Mouse (Mus musculus): Measurements from ENCODE around the gene Sgsm3.

Sgsm3 gene

GRCm38 (mm10) chr15:81027378-81028173 is 50.0 kb downstream of the Sgsm3 start:
- DNase-seq (ENCODE audit: low spot score): no peak

GRCm38 (mm10) chr15:81030891-81031425 is 53.4 kb downstream of the Sgsm3 start:
- no peak for DNase-seq (ENCODE audit: low spot score)

GRCm38 (mm10) chr15:81031611-81032010 is 54.0 kb downstream of the Sgsm3 start:
- DNase-seq (ENCODE audit: low spot score): no peak

DNA sequence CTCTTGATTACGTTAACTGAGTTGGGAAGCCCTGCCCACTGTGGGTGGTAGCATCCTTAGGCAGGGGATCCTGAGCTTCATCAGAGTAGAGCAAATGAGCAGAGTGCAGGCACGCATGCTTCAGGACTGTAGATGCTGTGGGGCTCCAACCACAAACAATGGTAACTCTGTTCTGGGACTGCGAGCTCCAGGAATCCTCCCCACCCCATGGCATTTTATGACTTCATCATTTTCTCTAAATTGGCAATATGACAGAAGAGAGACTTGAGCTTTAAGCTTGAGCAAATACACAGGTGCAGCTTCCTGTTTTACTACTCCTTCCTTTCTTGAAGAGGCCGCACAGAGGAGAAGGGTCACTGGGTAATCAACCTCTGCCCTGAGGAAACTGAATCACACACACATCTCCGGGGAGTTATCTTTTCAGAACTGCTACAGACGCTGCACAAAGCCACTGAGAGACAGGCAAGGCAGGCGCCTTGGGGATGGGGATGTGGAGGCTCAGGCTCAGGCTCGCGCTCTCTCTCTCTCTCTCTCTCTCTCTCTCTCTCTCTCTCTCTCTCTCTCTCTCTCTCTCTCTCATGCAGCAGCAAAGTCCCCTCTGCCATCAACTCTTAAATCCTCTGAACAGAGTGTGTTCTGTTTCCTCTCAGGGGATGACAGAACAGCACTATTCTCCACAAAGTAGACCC is 55.5 kb downstream of the Sgsm3 start:
- DNase-seq (ENCODE audit: low spot score): no peak

- DNase-seq (ENCODE audit: low spot score): no peak
These were observed 56.6 kb downstream of the Sgsm3 start for GRCm38 (mm10) chr15:81034119-81034518.

DNA sequence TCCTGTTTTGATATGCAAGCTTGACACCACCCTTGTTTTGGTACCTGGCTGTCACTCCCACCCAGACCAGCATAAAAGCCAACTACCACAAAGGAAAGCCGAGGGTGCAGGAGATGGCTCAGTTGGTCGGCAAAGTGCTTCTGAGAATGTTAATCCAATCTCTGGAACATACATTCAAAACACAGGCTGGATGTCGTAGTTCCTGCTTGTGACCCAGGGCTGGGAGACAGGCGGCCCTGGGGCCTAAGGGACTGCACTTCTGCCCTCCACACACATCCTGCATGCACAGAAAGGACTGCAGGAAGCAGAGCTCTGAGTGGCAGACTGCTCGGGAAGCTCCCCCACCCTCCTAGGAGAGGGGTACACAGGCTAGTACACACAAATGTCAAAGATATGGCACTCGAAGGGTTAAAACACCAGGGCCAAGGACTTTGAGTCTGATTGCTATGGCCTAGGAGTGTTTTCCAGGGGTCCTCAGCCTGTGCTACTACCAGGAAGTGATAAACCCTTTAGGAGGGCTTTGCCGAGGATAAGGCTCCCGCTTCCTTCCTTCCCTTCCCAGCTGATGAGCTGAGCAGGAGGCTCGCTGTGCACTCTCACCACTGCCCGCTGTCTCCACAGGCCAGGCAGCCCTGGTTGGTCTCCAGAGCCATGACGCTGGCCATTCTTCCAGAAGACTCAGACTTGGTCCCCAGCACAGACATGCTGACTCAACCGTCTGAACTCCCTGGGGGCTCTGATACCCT is 58.0 kb downstream of the Sgsm3 start:
- no peak for DNase-seq (ENCODE audit: low spot score)

DNA sequence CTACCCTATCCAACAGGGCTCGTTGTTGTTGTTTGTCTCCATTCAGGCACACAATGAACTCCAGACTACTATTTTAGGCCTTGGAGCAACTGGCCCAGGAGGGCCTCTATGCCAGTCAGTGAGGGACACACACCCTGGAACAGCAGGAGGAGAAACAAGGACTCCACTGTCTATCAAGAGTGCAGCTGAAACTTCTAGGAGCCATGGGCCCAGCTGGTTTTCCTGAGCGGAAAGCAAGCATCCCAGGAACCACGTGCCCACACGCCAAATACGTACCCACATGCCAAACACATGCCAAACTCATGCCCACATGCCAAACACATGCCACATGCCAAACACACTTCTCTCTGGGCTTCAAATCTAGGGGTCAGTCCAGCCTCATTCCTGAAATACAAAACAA is 60.9 kb downstream of the Sgsm3 start:
- no peak for DNase-seq (ENCODE audit: low spot score)

DNA sequence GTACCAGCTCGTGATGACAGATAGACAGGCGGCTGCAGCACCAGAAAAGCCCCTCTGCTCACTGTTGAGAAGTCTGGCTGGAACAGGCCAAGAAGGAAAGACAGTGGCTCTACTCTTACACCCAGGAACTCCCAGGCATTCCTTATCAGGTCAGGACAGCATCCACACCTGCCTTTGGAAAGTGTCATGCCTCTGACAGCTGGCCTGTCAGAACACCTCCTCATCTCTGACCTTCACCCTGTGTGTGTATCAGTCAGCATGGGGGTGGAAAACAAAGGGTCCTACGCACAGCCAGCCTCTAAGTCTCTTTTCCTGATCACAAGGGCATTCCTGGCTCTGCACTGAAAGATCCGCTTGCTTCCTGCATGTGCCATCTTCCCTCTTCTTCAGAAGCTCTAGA is 64.2 kb downstream of the Sgsm3 start:
- no peak for DNase-seq (ENCODE audit: low spot score)

- DNase-seq (ENCODE audit: low spot score): no peak
These were observed 64.8 kb downstream of the Sgsm3 start for GRCm38 (mm10) chr15:81042276-81042931.

DNA sequence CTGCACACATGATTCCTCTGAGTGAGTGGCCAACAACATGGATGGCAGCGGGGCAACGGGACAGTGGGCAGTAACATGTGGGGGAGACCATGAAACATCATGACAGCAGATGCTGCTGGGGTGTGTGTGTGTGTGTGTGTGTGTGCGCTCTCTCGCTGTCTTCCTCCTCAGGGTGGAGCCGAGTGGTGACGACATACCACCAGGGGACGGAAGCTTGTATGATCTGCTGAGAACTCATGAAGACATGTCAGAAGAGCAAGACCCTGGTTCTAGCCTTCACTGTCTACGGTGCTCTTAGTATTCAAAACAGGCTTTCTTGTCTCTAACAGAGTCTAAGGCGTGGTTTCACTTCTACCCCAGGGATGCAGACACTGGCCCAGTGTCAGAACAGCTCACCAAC is 66.9 kb downstream of the Sgsm3 start:
- DNase-seq (ENCODE audit: low spot score): no peak

GRCm38 (mm10) chr15:81045336-81045735 is 67.8 kb downstream of the Sgsm3 start:
- no peak for DNase-seq (ENCODE audit: low spot score)

- no peak for DNase-seq (ENCODE audit: low spot score)
These were observed 68.5 kb downstream of the Sgsm3 start for GRCm38 (mm10) chr15:81046061-81046460.

GRCm38 (mm10) chr15:81047497-81047896 is 69.9 kb downstream of the Sgsm3 start:
- DNase-seq (ENCODE audit: low spot score): no peak

DNA sequence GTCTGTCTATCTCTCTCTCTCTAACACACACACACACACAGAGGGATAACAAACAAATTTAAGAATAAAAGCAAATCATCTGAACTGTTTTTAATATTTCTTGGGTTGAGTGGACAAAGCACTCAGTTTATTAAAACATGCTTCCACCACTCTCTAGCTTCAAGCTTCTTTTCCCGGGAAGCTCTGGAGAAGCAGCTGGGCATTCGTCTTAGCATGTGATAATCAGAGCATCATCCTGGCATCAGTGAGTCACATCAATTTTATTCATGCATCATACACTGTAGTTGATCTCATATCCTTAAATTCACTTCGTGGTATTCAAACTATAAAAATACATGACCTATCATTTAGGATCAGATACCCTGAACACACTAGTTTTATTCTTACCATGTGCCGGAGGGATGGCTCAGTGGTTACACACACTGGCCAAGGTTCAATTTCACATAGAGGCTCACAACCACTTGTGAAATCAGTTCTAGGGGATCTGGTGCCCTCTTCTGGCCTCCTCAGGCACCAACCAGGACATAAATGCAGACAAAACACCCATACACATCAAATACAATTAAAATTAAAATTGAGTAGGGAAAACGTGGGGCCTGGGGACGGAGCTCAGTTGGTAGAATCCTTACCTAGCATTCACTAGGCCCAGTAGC is 72.0 kb downstream of the Sgsm3 start:
- no peak for DNase-seq (ENCODE audit: low spot score)

GRCm38 (mm10) chr15:81050488-81050887 is 72.9 kb downstream of the Sgsm3 start:
- DNase-seq (ENCODE audit: low spot score): no peak

- no peak for DNase-seq (ENCODE audit: low spot score)
These were observed 74.9 kb downstream of the Sgsm3 start for GRCm38 (mm10) chr15:81052491-81052890.

- DNase-seq (ENCODE audit: low spot score): no peak
These were observed 77.9 kb downstream of the Sgsm3 start for GRCm38 (mm10) chr15:81055488-81055887.

DNA sequence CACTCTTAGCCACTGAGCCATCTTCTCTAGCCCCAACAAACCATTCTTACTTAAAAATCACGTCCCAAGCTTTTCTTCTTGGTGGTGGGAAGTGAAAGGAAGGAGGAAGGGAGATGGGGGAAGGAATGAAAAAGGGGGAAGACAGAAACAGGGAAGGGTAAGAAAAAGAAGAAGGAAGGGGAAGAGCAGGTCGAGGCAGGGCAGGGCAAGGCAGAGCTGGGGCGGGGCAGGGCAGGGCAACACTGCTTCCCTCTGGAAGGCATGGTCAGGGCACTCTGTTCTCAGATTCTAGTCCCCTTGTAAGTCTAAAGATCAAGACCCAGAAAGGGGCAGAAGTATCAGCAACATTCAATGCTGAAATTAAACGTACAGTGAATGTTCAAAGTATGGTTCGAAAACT is 80.2 kb downstream of the Sgsm3 start:
- DNase-seq (ENCODE audit: low spot score): no peak

DNA sequence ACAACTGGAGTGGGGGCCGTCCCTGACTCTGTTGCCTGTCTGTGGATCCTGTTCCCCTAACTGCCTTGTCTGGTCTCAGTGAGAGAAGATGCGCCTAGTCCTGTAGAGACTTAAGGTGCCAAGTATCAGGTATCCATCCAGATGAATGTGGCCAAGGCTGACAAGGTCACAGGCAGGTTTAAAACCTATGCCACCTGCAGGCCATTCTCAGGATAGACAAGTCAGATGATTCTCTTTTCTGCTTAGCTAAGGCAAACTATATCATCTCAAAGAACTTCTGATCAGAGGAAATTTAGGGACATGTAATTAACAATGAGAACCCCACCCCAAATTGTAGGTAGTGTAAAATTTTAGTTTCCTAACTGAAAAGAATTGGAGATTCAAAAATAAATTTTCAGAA is 83.4 kb downstream of the Sgsm3 start:
- no peak for DNase-seq (ENCODE audit: low spot score)

All from urinary bladder, postnatal 10 days (tissue).